Mouse (Mus musculus) CH12.LX (cell line): ENCODE results near the gene Sdccag8. TPM values are rescaled to one million over a fixed set of nuclear protein-coding genes. Genes with fewer than 3 reads are reported as not detected.

Experiments used
- DNase-seq: peaks from one replicate; pipeline ENCODE4 v3.0.0-alpha.2; 2013; ENCODE audit errors: extremely low read depth
- H3K27ac ChIP-seq: 2 replicates; pipeline ENCODE4 v1.5.1; 2012; ENCODE audit warnings: low read depth, mild to moderate bottlenecking, control low read depth, moderate library complexity; ENCODE audit not compliant: insufficient read depth
- H3K27me3 ChIP-seq: replicated peaks from 2 replicates; pipeline ENCODE3; 2012; ENCODE audit warnings: inconsistent platforms
- H3K36me3 ChIP-seq, 2 experiments: replicated peaks in 1 of 2; 2 replicates each; pipeline versions ENCODE3 to v1.6.1; 2012; ENCODE audit warnings: inconsistent platforms in 1 of 2, low read length in 1 of 2, mild to moderate bottlenecking in 1 of 2, mixed read lengths in 1 of 2, moderate library complexity in 1 of 2; ENCODE audit not compliant: control insufficient read depth in 1 of 2, insufficient read depth in 1 of 2
- H3K4me1 ChIP-seq, 2 experiments: 2 replicates each; pipeline ENCODE4 v1.6.1; 2012; ENCODE audit warnings: inconsistent platforms in 1 of 2, moderate library complexity in 1 of 2; ENCODE audit not compliant: insufficient read depth in 2 of 2, control insufficient read depth in 1 of 2
- H3K4me2 ChIP-seq: 2 replicates; pipeline ENCODE4 v1.6.1; 2012; ENCODE audit warnings: low read depth, mild to moderate bottlenecking, control low read depth; ENCODE audit not compliant: poor library complexity, insufficient read depth, severe bottlenecking
- H3K4me3 ChIP-seq, 3 experiments: fragments of 150-350 bp in 1 of 3; sonication (generic) in 1 of 3; replicated peaks in 1 of 3; 2 replicates each; pipeline versions ENCODE3 to v1.5.1; 2011 to 2012; ENCODE audit warnings: low read depth in 2 of 3, low read length in 2 of 3, mild to moderate bottlenecking in 2 of 3, moderate library complexity in 2 of 3, control low read depth in 1 of 3, improper control_type of control experiment in 1 of 3, inconsistent platforms in 1 of 3, mixed read lengths in 1 of 3; ENCODE audit not compliant: poor library complexity in 1 of 3
- H3K79me2 ChIP-seq: replicated peaks from 2 replicates; pipeline ENCODE4 v1.6.1; 2012; ENCODE audit warnings: mild to moderate bottlenecking, moderate library complexity; ENCODE audit not compliant: control insufficient read depth, poor library complexity, insufficient read depth, severe bottlenecking; ENCODE audit errors: extremely low read depth
- H3K9ac ChIP-seq: 2 replicates; pipeline ENCODE4 v1.6.1; 2012; ENCODE audit warnings: low read depth, mild to moderate bottlenecking, control low read depth, moderate library complexity; ENCODE audit not compliant: insufficient read depth
- H3K9me3 ChIP-seq: replicated peaks from 2 replicates; pipeline ENCODE3; 2012; ENCODE audit warnings: low read length, inconsistent platforms, mixed read lengths
- BHLHE40 ChIP-seq: IDR thresholded peaks from 2 replicates; pipeline ENCODE4 v1.6.1; 2011; ENCODE audit warnings: mild to moderate bottlenecking, low read depth, low read length, improper control_type of control experiment
- CHD2 ChIP-seq: IDR thresholded peaks from 2 replicates; pipeline ENCODE4 v1.6.1; 2011; ENCODE audit warnings: low read length, improper control_type of control experiment
- E2F4 ChIP-seq: IDR thresholded peaks from 2 replicates; pipeline ENCODE4 v1.6.1; 2011; ENCODE audit warnings: low read depth, low read length, improper control_type of control experiment; ENCODE audit not compliant: insufficient replicate concordance
- EP300 ChIP-seq: IDR thresholded peaks from 2 replicates; pipeline ENCODE4 v1.6.1; 2011; ENCODE audit warnings: low read length, improper control_type of control experiment
- ETS1 ChIP-seq: conservative IDR thresholded peaks from 2 replicates; pipeline ENCODE4 v1.6.1; 2012; ENCODE audit warnings: low read depth, mild to moderate bottlenecking, inconsistent platforms, low read length, improper control_type of control experiment, moderate library complexity
- HCFC1 ChIP-seq: IDR thresholded peaks from 2 replicates; pipeline ENCODE4 v1.6.1; 2012; ENCODE audit warnings: low read depth, mild to moderate bottlenecking, inconsistent platforms, low read length, improper control_type of control experiment
- IRF4 ChIP-seq: IDR thresholded peaks from 2 replicates; pipeline ENCODE4 v1.6.1; 2014; ENCODE audit warnings: low read depth, mild to moderate bottlenecking, inconsistent platforms, low read length, improper control_type of control experiment
- JUND ChIP-seq: conservative IDR thresholded peaks from 2 replicates; pipeline ENCODE4 v1.6.1; 2011; ENCODE audit warnings: low read depth, low read length, improper control_type of control experiment
- KAT2A ChIP-seq: IDR thresholded peaks from 2 replicates; pipeline ENCODE4 v1.6.1; 2012; ENCODE audit warnings: low read length, improper control_type of control experiment, inconsistent platforms; ENCODE audit not compliant: insufficient replicate concordance
- MAX ChIP-seq: IDR thresholded peaks from 2 replicates; pipeline ENCODE4 v1.6.1; 2011; ENCODE audit warnings: low read length, improper control_type of control experiment
- PAX5 ChIP-seq: IDR thresholded peaks from 2 replicates; pipeline ENCODE4 v1.6.1; 2012; ENCODE audit warnings: low read length, inconsistent platforms, mixed read lengths
- SIN3A ChIP-seq: IDR thresholded peaks from 2 replicates; pipeline ENCODE4 v1.6.1; 2012; ENCODE audit warnings: low read length, improper control_type of control experiment, inconsistent platforms
- SMC3 ChIP-seq: IDR thresholded peaks from 2 replicates; pipeline ENCODE4 v1.6.1; 2011; ENCODE audit warnings: low read depth, low read length, improper control_type of control experiment
- USF1 ChIP-seq: IDR thresholded peaks from 2 replicates; pipeline ENCODE4 v1.6.1; 2014; ENCODE audit warnings: low read depth, mild to moderate bottlenecking, inconsistent platforms, low read length, improper control_type of control experiment
- dilution Hi-C: fragments of 300-500 bp; cut with MboI; formaldehyde crosslinking; loops from 2 replicates; pipeline ENCODE4 v1.14.3; 2020; ENCODE audit warnings: low sequenced_read_pairs; ENCODE audit not compliant: extremely low pct_unique_long_range_greater_than_20kb, extremely low pct_ligation_motif_present
- in situ Hi-C: fragments of 300-500 bp; cut with MboI; formaldehyde crosslinking; loops from 3 replicates; pipeline ENCODE4 v1.14.3; 2019; ENCODE audit warnings: low sequenced_read_pairs, low pct_ligation_motif_present, low pct_unique_long_range_greater_than_20kb, mixed read lengths
- polyA plus RNA-seq: library from polyadenylated mRNA; unstranded; fragments of >175 nt; gene quantifications from 2 replicates; pipeline ENCODE4 v1.2.1, GENCODE M21; 2012; ENCODE audit warnings: low read depth; ENCODE audit not compliant: insufficient read length
- total RNA-seq, 2 experiments: library from RNA; depleted of rRNA; stranded (reverse); fragments of 300-350 nt in 1 of 2; fragments of >200 nt in 1 of 2; gene quantifications; 2 replicates each; pipeline ENCODE4 v1.2.3; 2012 to 2014

The Sdccag8 gene
- total and polyA plus RNA-seq, 3 experiments: 10.7 to 18.7 (median 10.9) TPM

GRCm38 (mm10) chr1:176880943-176881342 lies 66.5 kb downstream of the Sdccag8 start:
- no peak overlapping the region for H3K9ac ChIP-seq
- no peaks in the 10 kb centered on the region for H3K4me1 ChIP-seq
- H3K36me3 ChIP-seq: peaks cover 10 to 40% of the 10 kb centered on the region in 2 experiments
- in situ Hi-C loops (loop anchor here (10.0 to 25.0 kb wide), 2 partner anchors 304 to 806 kb away; no protein-coding TSS in a partner anchor), dilution Hi-C loops (no loop called here)
- H3K9me3 ChIP-seq: no peaks in the 10 kb centered on the region
- no peaks in the 10 kb centered on the region for H3K79me2 ChIP-seq
- H3K27ac ChIP-seq: no peak overlapping the region
- H3K27me3 ChIP-seq: no peaks in the 10 kb centered on the region
- TF ChIP-seq IRF4: no peak
- TF ChIP-seq HCFC1: no peak
- TF ChIP-seq E2F4: no peak
- no peak for TF ChIP-seq EP300
- TF ChIP-seq BHLHE40: no peak
- TF ChIP-seq USF1: no peak
- TF ChIP-seq PAX5: no peak
- no peak for TF ChIP-seq KAT2A
- TF ChIP-seq SMC3: no peak
- TF ChIP-seq SIN3A: no peak
- no peak for TF ChIP-seq ETS1
- no peak for DNase-seq
- H3K4me3 ChIP-seq: no peak overlapping the region
- no peak overlapping the region for H3K4me2 ChIP-seq

GRCm38 (mm10) chr1:176885207-176885933 lies 70.9 kb downstream of the Sdccag8 start:
- no peaks in the 10 kb centered on the region for H3K9me3 ChIP-seq
- in situ Hi-C loops: loop anchor here (10.0 to 25.0 kb wide), 2 partner anchors 299 to 802 kb away; no protein-coding TSS in a partner anchor
- H3K27ac ChIP-seq: no peak overlapping the region
- H3K4me1 ChIP-seq: no peaks in the 10 kb centered on the region
- no peak for TF ChIP-seq MAX
- no peak for TF ChIP-seq CHD2
- TF ChIP-seq JUND: no peak
- H3K79me2 ChIP-seq: no peaks in the 10 kb centered on the region
- no peak overlapping the region for H3K4me3 ChIP-seq
- no peaks in the 10 kb centered on the region for H3K27me3 ChIP-seq
- no peak overlapping the region for H3K9ac ChIP-seq
- no peak for DNase-seq
- dilution Hi-C loops: no loop called here
- H3K36me3 ChIP-seq: peaks cover 9 to 41% of the 10 kb centered on the region in 2 experiments
- no peak overlapping the region for H3K4me2 ChIP-seq
